Mouse (Mus musculus): Measurements from ENCODE around the gene Yif1a.

Yif1a gene

DNA sequence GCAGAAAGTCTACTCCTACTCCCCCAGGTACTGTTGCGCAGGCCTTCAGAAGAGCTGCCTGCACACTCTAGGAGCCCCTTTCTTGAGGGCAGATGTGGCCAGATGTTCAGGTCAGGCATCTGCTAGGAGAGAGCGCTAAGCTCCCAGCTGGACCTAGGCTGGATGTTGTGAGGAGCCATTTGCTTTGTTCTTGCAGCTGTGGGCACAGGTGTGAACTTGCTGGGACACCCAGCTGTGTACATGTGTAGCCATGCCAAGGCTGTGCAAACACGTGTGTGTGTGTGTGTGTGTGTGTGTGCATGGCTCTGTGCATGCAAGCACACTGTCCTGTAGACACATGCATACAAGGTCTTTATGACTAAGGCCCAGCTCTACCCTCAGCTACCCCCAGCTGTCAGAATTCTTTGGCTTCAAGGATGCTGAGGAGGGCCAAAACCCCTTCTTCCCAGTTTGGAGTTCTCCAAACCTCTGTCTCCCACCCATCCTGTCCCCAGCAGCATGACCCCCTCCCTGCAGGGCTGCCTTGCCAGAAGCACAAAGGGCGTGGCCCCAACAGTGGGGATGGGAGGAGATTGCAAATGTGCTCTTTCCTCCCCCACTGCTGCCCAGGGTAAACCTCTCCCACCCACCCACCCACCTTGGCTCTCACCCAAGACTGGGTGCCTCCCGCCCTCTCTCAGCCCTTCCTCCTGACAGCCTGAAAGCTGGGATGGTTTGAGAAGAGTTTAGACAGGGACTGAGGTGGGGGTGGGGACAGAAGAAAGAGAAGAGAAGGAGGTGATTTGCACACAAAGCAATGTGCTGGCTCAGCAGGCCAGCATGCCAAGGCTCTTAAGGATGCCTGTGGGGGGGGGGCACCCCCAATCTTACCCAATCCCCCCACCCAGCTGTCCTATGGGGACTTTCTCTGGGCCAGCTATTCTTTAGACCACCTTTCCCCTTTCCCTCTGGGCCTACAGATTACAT is 27.7 kb upstream of the Yif1a start:
- DNase-seq: no peak

DNA sequence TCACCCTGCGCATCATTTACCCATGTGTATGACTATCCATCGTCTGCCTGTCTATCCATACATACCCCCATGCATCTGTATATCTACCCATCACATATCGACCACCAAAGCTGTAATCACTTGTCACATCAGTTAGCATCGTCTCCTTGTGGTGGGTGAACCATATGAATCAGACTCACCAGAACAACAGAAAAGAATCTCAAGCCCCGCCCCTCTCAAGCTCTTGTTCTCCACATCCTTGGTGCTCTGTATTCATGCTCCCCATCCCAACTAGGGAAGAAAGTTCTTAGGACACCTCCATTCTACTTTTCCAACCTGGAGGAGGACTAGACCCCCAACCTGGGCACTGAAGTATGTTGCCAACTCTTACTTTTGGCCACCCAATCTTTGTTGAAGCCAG is 26.3 kb upstream of the Yif1a start:
- DNase-seq: no peak

DNA sequence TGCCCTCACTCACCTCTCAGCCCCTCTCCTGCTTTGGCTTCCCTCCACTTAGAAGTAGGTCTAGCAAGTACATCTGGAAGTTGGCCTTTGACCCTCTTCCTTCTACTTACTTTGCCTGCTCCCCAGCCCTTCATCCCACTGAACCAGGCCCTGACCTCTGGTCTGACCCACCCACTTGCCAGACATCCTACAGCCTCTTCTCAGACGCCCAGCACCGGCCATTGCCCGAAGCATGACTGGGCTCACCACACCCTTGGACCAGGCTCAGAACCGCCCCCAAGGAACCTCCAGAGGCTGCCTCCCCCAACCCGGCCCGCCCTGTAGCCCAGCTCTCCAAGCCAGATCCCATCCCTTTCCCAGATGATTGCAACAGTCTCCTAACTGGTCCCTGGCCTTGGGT is 25.9 kb upstream of the Yif1a start:
- no peak for DNase-seq

DNA sequence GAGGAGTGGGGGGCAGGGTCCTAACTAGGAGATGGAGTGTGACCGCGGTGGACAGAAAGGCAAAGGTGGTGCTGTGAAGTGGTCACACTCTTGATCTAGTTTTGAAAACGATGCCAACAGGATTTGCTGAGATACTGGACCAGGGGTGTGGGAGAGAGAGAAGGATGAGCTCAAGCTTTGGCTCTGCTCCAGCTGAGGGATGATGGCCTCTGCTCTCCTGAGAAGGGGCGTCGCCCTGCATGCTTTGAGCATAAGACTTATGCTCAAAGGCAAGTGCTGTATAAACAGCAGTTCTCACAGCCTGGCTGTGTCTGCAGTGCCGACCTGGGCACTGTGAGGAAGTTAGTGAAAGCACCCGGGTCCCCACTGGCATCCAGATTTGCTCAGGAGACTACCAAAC is 23.2 kb upstream of the Yif1a start:
- DNase-seq: no peak

DNA sequence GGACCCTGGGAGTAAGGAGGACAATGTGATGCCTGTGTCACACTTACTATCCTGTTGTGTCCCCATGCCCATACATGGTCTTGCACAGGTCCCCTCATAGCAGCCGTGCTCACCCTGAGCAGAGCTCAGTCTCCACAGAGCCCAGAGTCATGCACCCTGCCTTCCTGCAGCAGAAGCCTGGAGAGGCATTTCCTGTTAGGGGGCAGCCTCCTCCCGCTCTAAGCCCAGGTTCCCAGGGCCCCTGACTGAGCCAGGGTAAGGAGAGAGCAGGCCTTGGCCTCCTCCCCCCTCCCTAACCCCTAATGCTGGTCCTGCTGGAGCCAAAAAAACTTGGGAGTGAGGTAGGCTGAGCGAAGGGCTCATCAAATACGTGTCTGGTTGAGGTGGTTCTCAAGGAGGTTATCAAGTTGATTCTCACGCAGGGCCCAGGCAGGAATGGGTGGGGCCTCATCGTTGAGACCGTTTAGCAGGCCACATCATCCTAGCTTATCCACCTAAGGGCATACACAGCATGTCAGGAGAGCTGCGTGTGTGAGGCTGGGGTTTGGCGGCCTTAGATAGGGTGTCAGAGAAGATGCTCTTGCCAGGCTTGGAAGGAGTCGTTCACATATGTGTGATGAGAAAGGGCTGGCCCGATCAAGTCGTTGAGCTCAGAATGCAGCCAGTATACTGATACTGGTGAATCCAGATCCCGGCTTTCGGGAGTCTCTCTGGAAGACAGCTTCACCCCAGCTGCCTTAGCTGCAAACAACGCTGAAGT is 21.1 kb upstream of the Yif1a start:
- no peak for DNase-seq

DNA sequence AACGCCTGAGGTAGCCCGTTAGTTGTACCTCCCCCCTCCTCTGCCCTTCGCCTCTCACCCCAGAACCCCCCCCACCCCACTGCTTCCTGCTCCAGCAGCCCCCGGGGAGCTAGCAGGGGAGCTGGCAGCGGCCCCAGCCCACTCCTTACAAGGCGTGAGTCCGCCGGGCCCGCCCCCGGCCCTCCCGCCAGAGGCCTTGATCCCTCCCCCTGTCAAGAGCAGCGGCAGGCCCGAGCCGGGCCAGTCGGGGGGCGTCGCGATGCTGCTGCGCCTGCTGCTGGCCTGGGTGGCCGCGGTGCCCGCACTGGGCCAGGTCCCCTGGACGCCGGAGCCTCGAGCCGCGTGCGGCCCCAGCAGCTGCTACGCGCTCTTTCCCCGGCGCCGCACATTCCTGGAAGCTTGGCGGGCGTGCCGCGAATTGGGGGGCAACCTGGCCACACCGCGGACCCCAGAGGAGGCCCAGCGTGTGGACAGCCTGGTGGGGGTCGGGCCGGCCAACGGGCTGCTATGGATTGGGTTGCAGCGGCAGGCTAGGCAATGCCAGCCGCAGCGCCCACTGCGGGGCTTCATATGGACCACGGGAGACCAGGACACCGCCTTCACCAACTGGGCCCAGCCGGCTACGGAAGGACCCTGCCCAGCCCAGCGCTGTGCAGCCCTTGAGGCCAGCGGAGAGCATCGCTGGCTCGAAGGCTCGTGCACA is 20.3 kb upstream of the Yif1a start, which contains the start of gene Cd248:
Gene Cd248, plus strand, starts transcription at position 212 of the 703 bp plus-strand sequence.
- no peak for DNase-seq

DNA sequence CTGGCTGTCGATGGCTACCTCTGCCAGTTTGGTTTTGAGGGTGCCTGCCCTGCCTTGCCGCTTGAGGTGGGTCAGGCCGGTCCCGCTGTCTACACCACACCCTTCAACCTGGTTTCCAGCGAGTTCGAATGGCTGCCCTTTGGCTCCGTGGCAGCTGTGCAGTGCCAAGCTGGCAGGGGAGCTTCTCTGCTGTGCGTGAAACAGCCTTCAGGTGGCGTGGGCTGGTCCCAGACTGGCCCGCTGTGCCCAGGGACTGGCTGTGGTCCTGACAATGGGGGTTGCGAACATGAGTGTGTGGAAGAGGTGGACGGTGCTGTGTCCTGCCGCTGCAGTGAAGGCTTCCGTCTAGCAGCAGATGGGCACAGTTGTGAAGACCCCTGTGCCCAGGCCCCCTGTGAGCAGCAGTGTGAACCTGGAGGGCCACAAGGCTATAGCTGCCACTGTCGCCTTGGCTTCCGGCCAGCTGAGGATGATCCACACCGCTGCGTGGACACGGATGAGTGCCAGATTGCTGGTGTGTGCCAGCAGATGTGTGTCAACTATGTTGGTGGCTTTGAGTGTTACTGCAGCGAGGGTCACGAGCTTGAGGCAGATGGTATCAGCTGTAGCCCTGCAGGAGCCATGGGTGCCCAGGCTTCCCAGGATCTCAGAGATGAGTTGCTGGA is 19.6 kb upstream of the Yif1a start:
- no peak for DNase-seq

DNA sequence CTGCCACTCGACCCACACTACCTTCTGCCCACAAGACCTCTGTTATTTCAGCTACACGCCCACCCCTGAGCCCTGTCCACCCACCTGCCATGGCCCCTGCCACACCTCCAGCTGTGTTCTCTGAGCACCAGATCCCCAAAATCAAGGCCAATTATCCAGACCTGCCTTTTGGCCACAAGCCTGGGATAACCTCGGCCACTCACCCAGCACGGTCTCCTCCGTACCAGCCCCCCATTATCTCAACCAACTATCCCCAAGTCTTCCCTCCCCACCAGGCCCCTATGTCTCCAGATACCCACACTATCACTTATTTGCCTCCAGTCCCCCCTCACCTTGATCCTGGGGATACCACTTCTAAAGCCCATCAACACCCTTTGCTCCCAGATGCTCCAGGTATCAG is 18.9 kb upstream of the Yif1a start:
- DNase-seq: no peak

DNA sequence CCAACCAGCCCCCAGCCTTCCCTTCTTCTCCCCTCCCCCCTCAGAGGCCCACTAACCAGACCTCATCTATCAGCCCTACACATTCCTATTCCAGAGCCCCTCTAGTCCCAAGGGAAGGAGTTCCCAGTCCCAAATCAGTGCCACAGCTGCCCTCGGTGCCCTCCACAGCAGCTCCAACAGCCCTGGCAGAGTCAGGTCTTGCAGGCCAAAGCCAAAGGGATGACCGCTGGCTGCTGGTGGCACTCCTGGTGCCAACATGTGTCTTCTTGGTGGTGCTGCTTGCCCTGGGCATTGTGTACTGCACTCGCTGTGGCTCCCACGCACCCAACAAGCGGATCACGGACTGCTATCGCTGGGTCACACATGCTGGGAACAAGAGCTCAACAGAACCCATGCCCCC is 18.4 kb upstream of the Yif1a start:
- DNase-seq: no peak

DNA sequence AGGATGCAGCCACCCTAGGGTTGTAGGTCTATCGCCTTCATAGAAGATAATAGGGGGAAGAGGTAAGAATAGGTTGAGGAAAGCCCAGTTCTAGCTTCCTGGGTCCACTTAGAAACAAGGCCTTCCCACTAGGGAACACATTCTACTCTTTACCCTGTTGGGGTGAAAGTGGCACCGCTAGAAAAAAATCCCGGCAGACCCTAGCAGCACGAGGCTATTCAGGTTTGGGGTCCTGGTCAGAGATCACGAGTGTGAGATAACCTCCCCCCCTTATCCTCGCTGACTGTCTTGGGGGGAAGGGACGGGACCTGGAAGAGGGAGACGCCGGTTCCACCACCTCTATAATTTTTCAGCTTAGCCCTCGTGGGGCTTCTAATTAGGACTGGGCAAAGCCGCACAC is 17.3 kb upstream of the Yif1a start:
- no peak for DNase-seq

DNA sequence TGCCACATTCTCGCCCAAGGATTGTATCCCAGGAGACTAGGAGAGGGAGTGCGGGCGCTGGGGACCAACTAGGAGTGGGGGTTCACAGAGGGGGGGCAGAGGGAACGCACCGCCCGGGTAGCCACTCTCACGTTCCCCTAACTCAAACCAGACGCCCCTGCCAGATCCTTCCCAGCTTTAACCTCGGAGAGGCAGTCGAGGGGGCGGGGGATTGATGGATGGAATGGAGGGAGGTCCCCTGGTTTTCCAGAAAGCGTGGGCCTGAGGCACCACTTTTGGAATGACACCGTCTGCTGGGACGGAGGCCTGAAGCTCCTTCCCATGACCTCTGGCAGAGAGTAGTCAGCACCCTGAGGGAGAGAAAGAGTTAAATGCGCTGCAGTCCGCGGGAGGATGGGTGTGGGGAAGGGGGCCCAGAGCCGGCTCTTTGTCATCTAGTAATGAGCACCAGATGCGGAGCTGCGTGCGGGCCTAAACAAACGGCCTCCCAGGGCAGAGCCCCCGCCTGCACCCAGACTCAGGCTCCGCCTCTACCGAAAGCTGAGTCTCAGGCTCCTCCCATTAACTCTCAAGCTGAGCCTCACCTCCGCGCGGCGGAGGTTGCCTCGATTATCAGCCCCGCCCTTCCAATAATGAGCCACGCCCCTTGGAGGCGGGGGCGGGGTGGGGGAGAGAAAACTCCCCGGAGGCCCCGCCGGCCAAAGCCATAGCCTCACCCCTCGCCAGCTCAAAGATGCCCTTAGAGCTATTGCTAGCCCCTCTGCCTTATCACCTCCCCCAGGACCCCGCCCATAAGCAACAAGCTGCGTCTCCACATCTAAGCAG is 16.6 kb upstream of the Yif1a start:
- no peak for DNase-seq

DNA sequence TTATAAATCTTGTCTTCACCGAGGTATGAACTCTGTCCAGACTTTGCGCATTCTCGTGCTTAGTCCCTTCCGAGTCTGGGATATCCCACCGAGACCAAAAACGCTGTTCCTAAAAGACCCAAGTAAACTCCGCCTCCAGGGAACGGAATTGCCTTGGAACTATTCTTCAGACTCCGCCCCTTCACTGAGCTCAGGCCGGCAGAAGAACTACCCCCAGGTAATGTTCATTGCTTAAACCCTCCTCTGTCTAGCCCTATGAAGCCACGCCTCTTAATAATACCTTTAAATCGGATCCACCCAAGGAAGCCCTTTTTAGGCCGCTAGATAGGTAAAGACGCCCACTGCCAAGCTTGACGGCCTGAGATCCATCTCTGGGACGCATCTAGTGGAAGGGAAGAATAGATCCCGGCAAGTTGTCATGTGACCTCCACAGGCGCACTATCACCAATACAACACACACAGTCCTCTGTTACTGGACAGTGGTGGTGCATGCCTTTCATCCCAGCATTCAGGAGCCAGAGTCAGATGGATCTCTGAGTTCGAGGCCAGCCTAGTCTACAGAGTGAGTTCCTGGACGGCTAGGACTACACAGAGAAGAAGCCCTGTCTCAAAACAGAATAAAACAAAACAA is 15.8 kb upstream of the Yif1a start:
- DNase-seq: no peak

DNA sequence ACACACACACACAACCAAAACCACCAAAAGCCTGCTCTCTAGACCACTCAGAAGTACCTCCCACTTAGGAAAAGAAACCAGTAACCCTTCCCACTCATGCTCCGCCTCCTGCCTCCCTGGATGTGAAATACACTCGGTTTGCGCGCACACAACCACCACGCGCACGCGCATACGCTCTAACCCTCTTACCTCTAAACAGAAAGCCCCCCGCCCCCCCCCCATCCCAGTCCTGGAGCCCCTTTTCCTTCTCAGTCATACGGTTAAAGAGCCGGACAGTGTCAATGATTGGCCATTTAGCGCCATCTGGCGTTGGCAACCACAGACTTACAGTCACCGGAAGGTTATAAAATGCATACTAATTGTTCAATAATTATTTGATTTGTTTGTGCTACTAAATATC is 15.3 kb upstream of the Yif1a start:
- peak; percentile 64 for DNase-seq

DNA sequence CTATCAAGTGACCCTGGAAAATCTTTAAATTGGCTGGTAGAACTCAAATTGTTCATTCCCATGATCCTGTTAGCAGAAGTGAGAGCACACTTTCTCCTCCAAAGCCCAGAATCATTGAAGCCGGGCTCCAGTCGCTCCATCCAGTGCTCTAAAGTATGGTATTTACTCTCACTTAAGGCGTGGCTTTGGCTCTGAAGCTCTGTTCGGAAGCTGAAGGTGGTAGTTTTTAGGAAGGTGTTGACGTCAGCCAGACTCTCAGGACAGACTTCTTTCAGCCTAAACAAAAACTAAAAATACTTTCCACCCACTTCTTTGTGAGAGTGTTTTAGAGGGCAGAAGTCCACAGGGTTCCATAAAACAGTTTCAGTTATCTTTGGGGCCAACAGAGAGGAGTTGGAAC is 14.8 kb upstream of the Yif1a start:
- DNase-seq: no peak

DNA sequence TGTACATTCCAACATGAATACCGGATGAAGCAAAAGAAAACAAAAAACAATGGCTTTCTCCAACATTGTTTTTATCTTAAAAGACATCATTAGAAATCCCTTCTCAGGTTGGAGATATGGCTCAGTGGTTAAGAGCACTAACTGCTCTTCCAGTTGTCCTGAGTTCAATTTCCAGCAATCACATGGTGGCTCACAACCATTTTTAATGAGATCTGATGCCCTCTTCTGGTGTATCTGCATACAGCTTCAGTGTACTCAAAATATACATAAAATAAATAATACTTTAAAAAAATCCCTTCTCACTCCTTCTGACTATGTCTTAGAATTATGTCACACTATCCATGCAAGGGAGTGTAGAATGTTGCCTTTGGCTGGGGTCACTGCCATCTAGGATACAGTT is 9.1 kb upstream of the Yif1a start:
- DNase-seq: no peak

DNA sequence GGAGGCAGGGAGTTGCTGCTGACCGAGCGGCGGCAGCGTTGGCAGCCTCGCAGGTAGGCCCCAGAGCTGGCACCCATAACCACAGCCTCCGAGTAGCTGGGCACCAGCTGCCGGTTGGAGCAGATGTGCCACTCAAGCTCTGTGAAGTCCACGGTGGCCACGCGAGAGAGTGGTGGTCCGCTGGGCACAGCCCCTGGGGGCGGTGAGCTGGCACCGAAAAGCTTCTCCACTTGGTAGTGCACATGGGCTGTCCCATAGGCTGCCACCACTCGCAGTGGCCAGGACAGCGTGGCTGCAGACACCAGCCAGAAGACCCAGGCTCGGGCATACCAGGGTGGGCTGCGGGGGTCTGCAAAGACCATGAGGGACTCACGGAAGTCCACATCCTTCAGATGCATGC is 6.3 kb upstream of the Yif1a start:
- DNase-seq: no peak

DNA sequence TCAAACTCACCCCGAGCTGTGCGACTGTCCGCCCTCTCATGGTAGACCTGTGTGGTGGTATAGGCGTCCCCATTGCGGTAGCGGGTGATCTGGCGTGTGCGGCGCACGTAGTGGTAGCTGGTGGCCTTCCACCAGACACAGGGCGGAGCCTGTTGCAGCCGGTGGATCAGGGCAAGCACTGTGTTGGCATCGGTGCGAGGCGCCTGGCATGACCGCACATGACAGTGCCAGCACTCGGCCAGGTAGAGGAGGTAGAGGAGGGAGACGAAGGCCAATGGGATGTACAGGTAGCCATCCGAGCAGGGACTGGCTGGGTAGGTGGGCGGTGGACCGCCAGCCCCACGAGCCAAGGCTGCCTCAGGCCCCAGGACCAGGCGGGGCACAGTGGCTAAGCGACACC is 5.7 kb upstream of the Yif1a start:
- DNase-seq: no peak

DNA sequence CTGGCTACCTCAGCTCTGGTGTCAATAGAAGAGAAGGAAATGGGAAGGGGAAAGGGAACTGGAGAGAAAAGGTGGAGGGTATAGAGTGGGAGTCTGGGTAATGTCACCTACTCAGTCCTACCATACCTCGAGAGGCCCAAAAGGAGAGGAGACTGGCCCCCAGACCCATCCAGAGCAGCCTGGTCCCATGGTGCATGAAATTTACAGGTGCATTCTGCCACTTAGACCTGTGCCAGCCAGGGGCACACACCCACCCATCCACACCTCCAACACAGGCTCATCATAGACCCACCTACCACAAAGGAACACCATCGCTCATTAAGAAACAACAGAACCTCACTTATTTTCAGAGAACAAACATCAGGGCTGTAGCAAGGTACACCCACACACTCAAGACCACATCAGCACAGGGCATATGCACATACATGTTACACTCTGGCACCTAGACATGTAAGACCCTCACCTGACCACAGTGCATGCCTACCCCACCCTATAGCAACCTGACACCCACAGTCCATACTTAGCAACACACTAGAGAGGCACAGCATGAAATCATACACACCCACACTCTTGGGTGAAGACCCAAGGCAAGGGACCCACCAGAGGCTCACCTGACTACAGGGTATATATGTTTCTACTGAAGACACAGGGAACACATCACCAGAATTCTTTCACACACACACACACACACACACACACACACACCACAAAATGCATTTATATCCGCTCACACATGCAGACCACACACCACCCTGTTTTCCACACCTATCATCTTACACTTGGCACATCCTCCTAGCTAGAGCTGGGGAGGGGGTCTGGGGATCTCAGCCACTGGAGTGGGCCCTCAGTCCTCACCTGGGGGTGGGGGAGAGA is 4.1 kb upstream of the Yif1a start:
- DNase-seq: no peak

DNA sequence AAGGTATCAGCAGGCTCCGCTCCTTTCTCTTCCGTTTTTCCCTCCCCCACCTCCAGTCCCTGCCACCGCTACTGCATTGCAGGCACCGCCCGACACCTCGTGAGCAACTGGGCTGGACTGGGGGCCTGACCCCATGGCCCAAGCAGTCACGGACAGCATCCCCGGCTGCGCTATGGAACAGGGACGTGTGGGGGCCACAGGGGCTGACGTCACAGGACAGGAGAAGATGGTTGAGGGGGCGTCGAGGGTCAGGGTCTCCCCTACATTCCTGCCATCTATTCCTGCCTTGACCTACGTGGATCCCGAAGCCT is 3.5 kb upstream of the Yif1a start:
- DNase-seq: no peak

DNA sequence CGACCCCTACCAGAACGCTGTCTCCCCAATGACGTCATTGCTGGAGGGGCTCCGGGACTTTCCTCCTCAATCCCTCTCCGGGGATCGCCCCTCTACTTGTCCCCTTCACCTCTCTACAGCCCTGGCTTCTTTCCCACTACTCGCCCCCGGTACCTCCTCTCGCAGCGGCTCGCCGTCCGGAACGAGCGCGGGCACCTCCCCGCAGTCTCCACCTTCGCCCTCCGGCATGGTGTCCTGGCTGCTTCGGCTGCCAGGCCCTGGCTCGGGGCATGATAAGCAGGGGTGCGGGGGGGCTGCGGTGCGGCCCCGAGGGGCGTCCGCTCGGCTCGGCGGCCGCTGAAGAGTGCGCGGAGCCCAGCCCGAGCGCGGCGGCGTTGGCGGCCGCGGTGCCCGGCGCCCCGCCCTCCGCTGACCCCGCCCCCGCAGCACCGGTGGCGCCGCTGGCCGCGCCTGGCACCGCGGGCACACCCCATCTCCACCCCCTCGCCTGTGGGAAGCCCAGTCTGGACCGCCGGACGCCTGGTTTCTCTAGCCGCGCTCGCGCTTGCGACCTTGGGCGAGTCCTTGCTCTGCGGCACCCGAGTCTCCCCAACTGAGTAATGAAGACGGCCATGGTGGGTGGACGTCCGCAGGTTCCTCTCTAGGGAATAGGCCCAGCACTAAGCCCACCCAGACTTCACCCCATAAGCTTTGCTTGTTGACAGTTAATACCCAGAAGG is 3.0 kb upstream of the Yif1a start, which contains the start of gene Tmem151a:
Gene Tmem151a, minus strand, starts transcription at position 387 of the 719 bp plus-strand sequence.
- no peak for DNase-seq
